In genomic region chr4:31878493-31879191, GRCm38 (mm10) we compare ENCODE assay signal across 12 mouse cellular contexts.
DNase-seq lines count a peak whose midpoint lies in the region; ATAC-seq and TF ChIP-seq lines count a peak whose summit lies in the region.
"Had no signal": no experiment of that assay in that cellular context is flagged by ENCODE, and none has a peak within 500 bp of the region (broad histone marks: within the 10 kb centered on the region; RNA-seq: fewer than 3 reads in every experiment).

No protein-coding gene starts in this region.

- WGBS in heart, embryonic 15.5 days: 68% methylated on average over 10 of the region's 10 CpGs
- WGBS in heart, adult 2 months: 54% methylated on average over 10 of the region's 10 CpGs
- WGBS in forebrain, embryonic 16.5 days: 18% methylated on average over 10 of the region's 10 CpGs
- 23% methylated on average over 10 of the region's 10 CpGs for WGBS in hindbrain, postnatal 0 days
- 15% methylated on average over 10 of the region's 10 CpGs for WGBS in neural tube, embryonic 14.5 days

- no peak for ATAC-seq in heart, embryonic 15.5 days (replicated peaks; ENCODE audit: insufficient number of reproducible peaks, insufficient read depth, low FRiP score, low read depth)
- ATAC-seq in forebrain, embryonic 16.5 days: peak; percentile 77
- ATAC-seq in hindbrain, postnatal 0 days: peak; percentile 71
- peak; percentile 92 for ATAC-seq in neural tube, embryonic 14.5 days (ENCODE audit: low read depth)
- ATAC-seq: Patski had no signal

- DNase-seq in heart, adult 2 months: no peak
- DNase-seq in hindbrain, postnatal 0 days (ENCODE audit: low spot score): peak; percentile 68
- no peak for DNase-seq in cerebellum, adult 18-20 months
- no peak for DNase-seq in layer of hippocampus, postnatal 36 days
- DNase-seq in left cerebral cortex, adult 9 months (ENCODE audit: low spot score in 2 of 2): no peak
- DNase-seq: lung, adult 18-20 months had no signal

- peaks cover 25% of the 10 kb centered on the region for H3K4me1 ChIP-seq in heart, embryonic 15.5 days (replicated peaks)
- H3K4me1 ChIP-seq in heart, adult 2 months (ENCODE audit: control insufficient read depth, insufficient read depth, low read length): no peaks in the 10 kb centered on the region; the same call in 1 of the 2 replicates
- H3K4me1 ChIP-seq in forebrain, embryonic 16.5 days (replicated peaks; ENCODE audit: control insufficient read depth, insufficient read depth, low read length): peaks cover 22% of the 10 kb centered on the region
- H3K4me1 ChIP-seq in hindbrain, postnatal 0 days (ENCODE audit: insufficient read depth, low read length): peaks cover 5% of the 10 kb centered on the region; the same call in 1 of the 2 replicates
- H3K4me1 ChIP-seq in neural tube, embryonic 14.5 days (ENCODE audit: control insufficient read depth, insufficient read depth, low read length): peaks cover 5% of the 10 kb centered on the region; the same call in 1 of the 2 replicates

- no peaks in the 10 kb centered on the region for H3K9me3 ChIP-seq in heart, embryonic 15.5 days (replicated peaks)
- H3K9me3 ChIP-seq in forebrain, embryonic 16.5 days (ENCODE audit: control insufficient read depth, low read length): no peaks in the 10 kb centered on the region
- H3K9me3 ChIP-seq in hindbrain, postnatal 0 days (ENCODE audit: low read length): no peaks in the 10 kb centered on the region
- H3K9me3 ChIP-seq in neural tube, embryonic 14.5 days (ENCODE audit: control insufficient read depth, low read length): no peaks in the 10 kb centered on the region
- H3K9me3 ChIP-seq: embryonic facial prominence, embryonic 10.5 days had no signal

- no peaks in the 10 kb centered on the region for H3K79me2 ChIP-seq in heart, adult 2 months (replicated peaks; ENCODE audit: control insufficient read depth, insufficient read depth, low read length)

- intact Hi-C loops in heart, adult 2 months (cut with DNase I): no loop called here

- no peak overlapping the region for H3K9ac ChIP-seq in heart, embryonic 15.5 days
- no peak overlapping the region for H3K9ac ChIP-seq in heart, adult 2 months (ENCODE audit: low read depth, low read length)
- no peak overlapping the region for H3K9ac ChIP-seq in forebrain, embryonic 16.5 days (replicated peaks; ENCODE audit: low read depth, low read length)
- no peak overlapping the region for H3K9ac ChIP-seq in hindbrain, postnatal 0 days (replicated peaks; ENCODE audit: low read length)
- H3K9ac ChIP-seq in neural tube, embryonic 14.5 days (replicated peaks; ENCODE audit: low read depth, low read length): no peak overlapping the region

- no peak for TF ChIP-seq CTCF in heart, adult 2 months (IDR thresholded peaks at IDR 0.05)
- no peak for TF ChIP-seq CTCF in hindbrain, postnatal 0 days (IDR thresholded peaks at IDR 0.05; ENCODE audit: low read depth)

- no peak overlapping the region for H3K27ac ChIP-seq in heart, embryonic 15.5 days
- H3K27ac ChIP-seq in heart, adult 2 months: no peak overlapping the region
- H3K27ac ChIP-seq in forebrain, embryonic 16.5 days (ENCODE audit: low read length): no peak overlapping the region
- no peak overlapping the region for H3K27ac ChIP-seq in hindbrain, postnatal 0 days
- no peak overlapping the region for H3K27ac ChIP-seq in neural tube, embryonic 14.5 days (ENCODE audit: low read depth, low read length)
- H3K27ac ChIP-seq: embryonic facial prominence, embryonic 10.5 days; stomach, postnatal 0 days had no signal

- TF ChIP-seq EP300 in heart, adult 2 months (IDR thresholded peaks at IDR 0.05; ENCODE audit: insufficient read depth, low read depth, low read length): no peak

- H3K27me3 ChIP-seq in heart, embryonic 15.5 days: no peaks in the 10 kb centered on the region
- no peaks in the 10 kb centered on the region for H3K27me3 ChIP-seq in heart, adult 2 months (ENCODE audit: control insufficient read depth, insufficient read depth, low read length)
- no peaks in the 10 kb centered on the region for H3K27me3 ChIP-seq in forebrain, embryonic 16.5 days (replicated peaks; ENCODE audit: control insufficient read depth, insufficient read depth, low read length)
- no peaks in the 10 kb centered on the region for H3K27me3 ChIP-seq in hindbrain, postnatal 0 days (ENCODE audit: insufficient read depth, low read length)
- H3K27me3 ChIP-seq in neural tube, embryonic 14.5 days (ENCODE audit: control insufficient read depth, insufficient read depth, low read length): no peaks in the 10 kb centered on the region
- H3K27me3 ChIP-seq: Patski had no signal

- no peak overlapping the region for H3K4me3 ChIP-seq in heart, embryonic 15.5 days
- no peak overlapping the region for H3K4me3 ChIP-seq in heart, adult 2 months
- no peak overlapping the region for H3K4me3 ChIP-seq in forebrain, embryonic 16.5 days (replicated peaks; ENCODE audit: low read length)
- 0 out of 2 replicates have a peak overlapping the region, but pooled peaks have one; percentile 4 for H3K4me3 ChIP-seq in hindbrain, postnatal 0 days (ENCODE audit: low read length)
- no peak overlapping the region for H3K4me3 ChIP-seq in neural tube, embryonic 14.5 days (ENCODE audit: low read depth, low read length)
- H3K4me3 ChIP-seq: embryonic facial prominence, embryonic 10.5 days had no signal

- H3K4me2 ChIP-seq in heart, embryonic 15.5 days: peak overlapping the region; percentile 45; the same call in 1 of the 2 replicates
- peak overlapping the region; percentile 22; the same call in 1 of the 2 replicates for H3K4me2 ChIP-seq in forebrain, embryonic 16.5 days (ENCODE audit: low read length)
- peak overlapping the region; percentile 36 for H3K4me2 ChIP-seq in hindbrain, postnatal 0 days (ENCODE audit: low read depth, low read length)
- 0 out of 2 replicates have a peak overlapping the region, but pooled peaks have one; percentile 21 for H3K4me2 ChIP-seq in neural tube, embryonic 14.5 days (ENCODE audit: low read depth, low read length)

- no peaks in the 10 kb centered on the region for H3K36me3 ChIP-seq in heart, embryonic 15.5 days
- H3K36me3 ChIP-seq in heart, adult 2 months (ENCODE audit: control insufficient read depth, insufficient read depth, low read length): no peaks in the 10 kb centered on the region
- H3K36me3 ChIP-seq in forebrain, embryonic 16.5 days (ENCODE audit: control insufficient read depth, insufficient read depth): no peaks in the 10 kb centered on the region
- no peaks in the 10 kb centered on the region for H3K36me3 ChIP-seq in hindbrain, postnatal 0 days (ENCODE audit: insufficient read depth, low read length)
- no peaks in the 10 kb centered on the region for H3K36me3 ChIP-seq in neural tube, embryonic 14.5 days (ENCODE audit: control insufficient read depth, insufficient read depth, low read length)
- H3K36me3 ChIP-seq: embryonic facial prominence, embryonic 10.5 days had no signal

- no peak for TF ChIP-seq POLR2A in heart, adult 2 months (IDR thresholded peaks at IDR 0.05; ENCODE audit: insufficient read depth, low read depth, low read length)
